Mouse (Mus musculus) c-Kit-positive CD71-negative TER-119-negative erythroid progenitor cells, embryonic 14.5 days (primary cell): Measurements from ENCODE around the gene Lgr4.

Experiments used
- DNase-seq: peaks from one replicate; pipeline ENCODE4 v3.0.0-alpha.2; 2013; ENCODE audit warnings: low read depth

The Lgr4 gene

DNA sequence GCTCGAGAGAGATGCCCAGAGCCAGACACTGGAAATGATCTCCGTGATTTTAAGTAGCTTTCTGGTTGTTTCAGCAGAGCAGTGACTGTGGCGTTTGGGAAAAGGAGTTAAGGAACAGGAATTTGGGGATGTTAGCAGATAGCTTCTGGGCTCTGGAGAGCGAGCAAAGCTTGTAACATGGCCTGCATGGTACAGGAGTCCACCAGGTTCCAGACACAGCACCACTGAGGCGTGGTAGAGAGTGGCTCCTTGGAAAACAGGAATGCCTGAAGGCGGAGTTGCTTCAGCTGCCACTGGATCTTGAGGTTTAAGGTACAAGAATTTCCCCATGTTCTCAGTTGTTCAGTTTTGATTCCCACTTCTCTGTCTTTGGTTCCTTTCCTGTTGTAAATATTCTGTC is 59.9 kb downstream of the Lgr4 start:
- no peak for DNase-seq

- no peak for DNase-seq
Observed at GRCm38 (mm10) chr2:109979209-109979608, 61.8 kb downstream of the Lgr4 start.

GRCm38 (mm10) chr2:109983435-109983834 is 66.0 kb downstream of the Lgr4 start:
- DNase-seq, result no peak

- DNase-seq, result no peak
Observed at GRCm38 (mm10) chr2:109984930-109985329, 67.5 kb downstream of the Lgr4 start.

GRCm38 (mm10) chr2:109985560-109985959 is 68.1 kb downstream of the Lgr4 start:
- no peak for DNase-seq

DNA sequence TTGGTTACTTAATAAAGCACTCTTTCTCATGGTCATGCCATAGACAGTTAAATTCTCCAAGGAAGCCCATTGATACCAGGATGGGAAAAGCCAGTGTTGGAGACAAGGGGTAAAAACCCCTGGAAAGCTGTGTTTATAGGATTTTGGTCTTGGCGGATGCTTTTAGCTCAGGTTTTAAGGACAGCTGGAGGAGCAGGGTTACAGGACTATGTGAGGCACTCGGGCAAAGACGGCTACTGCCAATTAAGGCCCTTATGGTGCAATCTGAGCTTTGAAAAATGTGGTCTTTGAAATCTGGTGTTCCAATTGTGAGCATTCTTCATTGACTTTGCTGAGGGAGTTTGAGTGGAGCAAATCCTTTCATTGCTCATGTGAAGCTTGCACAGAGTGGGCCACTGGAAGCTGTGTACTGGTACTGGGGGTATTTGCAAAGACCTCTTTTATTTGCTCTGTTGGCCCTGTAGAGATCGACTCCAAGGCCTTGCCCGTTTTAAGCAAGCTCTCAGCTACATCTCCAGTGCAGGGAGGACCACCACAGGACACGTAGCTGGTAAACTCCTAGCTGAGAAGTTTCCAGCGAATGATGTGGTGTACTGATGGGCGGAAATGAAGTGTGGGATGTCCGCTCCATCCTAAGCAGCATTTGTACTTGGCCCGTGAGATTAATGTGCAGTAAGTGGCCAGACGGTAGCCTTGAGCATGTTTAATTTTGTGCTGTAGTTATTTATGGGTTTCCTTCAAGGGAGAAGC is 68.8 kb downstream of the Lgr4 start:
- DNase-seq, result no peak

- DNase-seq, result no peak
Observed at GRCm38 (mm10) chr2:109987946-109988345, 70.5 kb downstream of the Lgr4 start.

DNA sequence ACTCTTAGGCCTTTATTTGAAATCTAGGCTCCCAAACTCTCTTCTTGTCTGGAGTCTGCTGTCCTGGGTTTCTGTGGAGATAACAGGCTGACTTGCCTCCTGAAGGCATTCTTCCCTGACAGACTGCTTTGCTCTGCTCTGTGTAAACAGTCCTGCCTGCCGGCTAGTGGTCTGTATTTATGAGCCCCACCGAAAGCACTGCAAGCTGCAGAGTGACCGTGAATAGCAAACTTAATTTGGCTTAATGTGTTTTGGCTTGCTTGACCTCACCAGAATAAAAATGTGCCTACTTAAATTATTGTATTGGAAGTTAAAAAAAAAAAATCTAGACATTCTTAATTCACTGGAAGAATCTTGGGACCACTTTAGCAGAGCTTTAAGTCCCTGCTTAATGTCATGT is 71.7 kb downstream of the Lgr4 start:
- no peak for DNase-seq

GRCm38 (mm10) chr2:109989679-109990473 is 72.4 kb downstream of the Lgr4 start:
- DNase-seq, result no peak

DNA sequence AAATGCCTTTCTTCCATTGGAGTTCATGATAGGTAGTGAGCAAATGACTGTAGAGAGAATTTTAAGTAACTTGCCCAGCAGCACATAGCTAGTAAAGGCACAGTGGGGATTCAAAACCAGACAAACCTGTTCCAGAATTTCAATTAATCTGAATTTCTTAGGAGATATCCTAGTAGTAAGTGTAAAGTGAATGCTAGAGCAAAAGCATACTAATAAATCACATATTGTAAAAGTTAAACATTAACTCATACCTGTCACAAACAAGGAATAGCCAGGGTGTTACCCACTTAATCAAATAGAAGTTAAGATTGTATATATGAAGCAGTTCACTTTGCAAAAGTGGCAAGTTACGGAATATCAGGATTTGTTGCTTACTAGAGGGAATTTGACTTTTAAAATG is 74.3 kb downstream of the Lgr4 start:
- no peak for DNase-seq

GRCm38 (mm10) chr2:109992448-109993073 is 75.1 kb downstream of the Lgr4 start:
- no peak for DNase-seq

- no peak for DNase-seq
Observed at GRCm38 (mm10) chr2:109993404-109993803, 76.0 kb downstream of the Lgr4 start.

DNA sequence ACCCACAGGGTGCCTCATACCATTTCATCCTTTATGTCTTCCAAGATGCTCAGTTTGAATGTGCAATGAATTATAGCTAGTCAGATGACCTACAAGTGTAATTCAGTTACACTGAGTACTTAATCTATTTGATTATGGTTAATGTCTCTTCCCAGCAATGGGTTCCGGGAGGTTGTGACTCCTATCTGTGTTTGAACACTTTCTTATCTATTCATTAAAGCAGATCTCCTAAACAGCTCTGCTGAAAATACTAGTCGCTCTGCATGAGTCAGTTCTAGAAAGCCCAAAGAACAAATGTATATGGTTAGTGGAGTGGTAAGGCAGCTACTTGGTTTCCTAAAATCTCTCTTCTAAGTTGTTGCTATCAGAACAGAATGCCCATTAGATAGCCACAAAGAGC is 77.6 kb downstream of the Lgr4 start:
- no peak for DNase-seq

GRCm38 (mm10) chr2:109996411-109996810 is 79.0 kb downstream of the Lgr4 start:
- no peak for DNase-seq

DNA sequence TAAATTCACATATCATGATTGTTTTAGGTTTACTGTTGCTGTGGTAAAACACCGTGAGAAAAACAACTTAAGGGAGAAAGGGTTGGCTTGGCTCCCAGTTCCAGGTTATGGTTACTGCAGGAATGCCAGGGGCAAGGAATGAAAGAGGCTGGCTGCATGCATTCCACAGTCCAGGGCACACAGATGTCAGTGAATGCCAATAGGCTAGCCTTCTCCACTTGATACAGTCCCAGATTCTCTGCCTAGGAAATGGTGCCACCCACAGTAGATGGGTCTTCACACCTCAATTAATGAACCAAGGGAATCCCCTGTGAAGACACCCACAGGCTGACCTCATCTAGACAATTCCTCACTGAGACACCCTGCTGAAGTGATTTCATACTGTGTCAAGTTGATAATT is 87.2 kb downstream of the Lgr4 start:
- DNase-seq, result no peak

DNA sequence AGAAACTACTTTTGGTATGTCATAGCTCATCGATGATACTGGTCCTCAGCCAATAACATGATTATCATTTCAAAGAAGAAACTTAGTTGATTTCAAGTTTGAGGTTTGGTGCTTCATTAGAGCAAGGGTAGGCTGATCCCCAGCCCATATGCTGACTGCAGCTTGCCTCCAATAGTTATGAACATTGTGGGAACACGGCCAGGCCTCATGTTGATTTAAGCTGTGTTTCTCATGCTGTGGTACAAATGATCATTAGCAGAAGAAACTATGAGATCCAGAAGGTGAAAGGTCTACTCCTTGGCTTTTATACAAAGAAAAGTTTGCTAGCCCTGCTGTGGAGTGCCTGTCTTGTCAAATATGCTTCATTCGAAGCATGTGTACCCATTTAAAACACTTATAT is 87.7 kb downstream of the Lgr4 start:
- no peak for DNase-seq

GRCm38 (mm10) chr2:110005596-110006239 is 88.3 kb downstream of the Lgr4 start:
- DNase-seq, result no peak

- no peak for DNase-seq
Observed at GRCm38 (mm10) chr2:110007423-110008267, 90.2 kb downstream of the Lgr4 start.

DNA sequence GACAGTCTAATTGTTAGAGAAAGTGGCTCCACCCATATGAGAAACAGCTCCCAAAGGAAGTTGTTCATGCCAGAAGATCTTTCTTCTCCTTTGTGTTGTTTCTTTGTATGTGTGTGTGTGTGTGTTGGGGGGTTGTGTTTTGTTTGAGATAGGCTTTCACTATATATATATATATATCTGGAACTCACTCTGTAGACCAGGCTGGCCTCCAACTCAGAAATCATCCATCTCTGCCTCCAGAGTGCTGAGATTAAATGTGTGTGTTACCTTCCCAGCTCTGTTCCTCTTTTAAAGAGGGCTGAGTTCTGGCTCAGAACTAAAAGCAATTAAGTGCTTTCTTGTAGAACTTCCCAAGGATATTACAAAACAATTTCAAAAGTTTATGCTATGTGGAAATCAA is 92.0 kb downstream of the Lgr4 start:
- DNase-seq, result no peak

DNA sequence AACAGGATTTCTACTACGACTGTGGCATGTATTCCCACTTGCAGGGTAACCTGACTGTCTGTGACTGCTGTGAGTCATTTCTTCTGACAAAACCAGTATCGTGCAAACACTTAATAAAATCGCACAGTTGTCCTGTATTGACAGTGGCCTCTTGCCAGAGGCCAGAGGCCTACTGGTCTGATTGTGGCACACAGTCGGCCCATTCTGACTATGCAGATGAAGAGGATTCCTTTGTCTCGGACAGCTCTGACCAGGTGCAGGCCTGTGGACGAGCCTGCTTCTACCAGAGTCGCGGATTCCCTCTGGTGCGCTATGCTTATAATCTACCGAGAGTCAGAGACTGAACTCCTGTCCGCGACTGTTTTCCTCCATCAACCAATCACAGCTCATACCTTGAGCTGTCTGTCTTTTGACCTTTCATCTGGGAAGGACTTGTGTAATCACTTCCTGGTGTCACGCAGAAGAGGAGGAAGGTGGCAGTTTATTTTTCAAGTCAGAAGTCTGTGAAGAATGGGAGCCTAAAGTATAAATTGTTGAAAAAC is 94.8 kb downstream of the Lgr4 start:
- no peak for DNase-seq

DNA sequence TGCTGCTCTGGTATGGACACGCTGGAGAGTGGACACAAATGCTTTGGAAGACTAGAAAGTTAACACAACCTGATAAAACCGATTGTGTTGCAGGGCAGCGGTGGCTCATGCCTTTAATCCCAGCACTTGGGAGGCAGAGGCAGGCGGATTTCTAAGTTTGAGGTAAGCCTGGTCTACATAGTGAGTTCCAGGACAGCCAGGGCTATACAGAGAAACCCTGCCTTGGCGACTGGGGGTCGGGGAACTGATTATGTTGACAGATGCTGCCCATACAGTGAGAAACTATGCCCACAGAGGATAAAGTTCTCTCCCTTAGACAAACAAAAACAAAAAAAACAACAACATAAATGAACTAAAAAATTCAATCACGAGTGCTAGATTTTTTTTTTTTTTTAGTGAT is 99.6 kb downstream of the Lgr4 start:
- DNase-seq, result no peak
